Mouse (Mus musculus): Measurements from ENCODE around the gene 4930523C07Rik.

GRCm38 (mm10) chr1:160061725-160062366 is 17.7 kb downstream of the 4930523C07Rik start:
- no peak for TF ChIP-seq POLR2A (IDR thresholded peaks at IDR 0.05; ENCODE audit: extremely low read depth, insufficient read depth, low read length)
- TF ChIP-seq CTCF (IDR thresholded peaks at IDR 0.05; ENCODE audit: extremely low read depth, insufficient read depth, low read length): peak; percentile 40
